Mouse (Mus musculus) thymus, postnatal 10 days (tissue): ENCODE measurements around the gene Tusc2.
"Not testable (repeated sequence)": the region's sequence is repeated elsewhere in the genome, so short reads cannot be mapped to it uniquely, and the experiment has no call there.

ENCODE experiments used
- DNase-seq, 2 experiments: peaks; one replicate each; pipeline ENCODE4 v3.0.0; 2021; ENCODE audit warnings: low spot score in 2 of 2

Gene Tusc2

DNA sequence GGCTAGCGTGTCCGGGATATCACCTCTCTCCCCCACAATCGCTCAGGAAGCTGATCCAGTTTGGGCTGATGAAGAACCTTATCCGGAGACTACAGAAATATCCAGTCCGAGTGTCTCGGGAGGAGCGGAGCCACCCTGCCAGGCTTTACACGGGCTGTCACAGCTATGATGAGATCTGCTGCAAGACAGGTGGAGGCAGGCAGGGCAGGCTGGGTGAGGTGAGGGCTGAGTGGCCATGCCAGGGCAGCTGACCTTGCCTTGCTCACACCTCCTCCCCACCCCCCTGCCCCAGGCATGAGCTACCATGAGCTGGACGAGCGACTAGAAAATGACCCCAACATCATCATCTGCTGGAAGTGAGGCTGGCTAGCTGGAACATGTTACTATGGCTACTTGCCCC, 17.9 kb upstream of the Tusc2 start:
- DNase-seq: no peak

- DNase-seq: peak in 1 of 2 experiments; percentile 81
These were observed 17.5 kb upstream of the Tusc2 start for GRCm38 (mm10) chr9:107545602-107546001.

- DNase-seq: peak; percentile 92 to 93
These were observed 16.0 kb upstream of the Tusc2 start, which contains the start of gene Zmynd10 for GRCm38 (mm10) chr9:107547026-107547425. Zmynd10 (plus strand) TSS chr9:107547298.

DNA sequence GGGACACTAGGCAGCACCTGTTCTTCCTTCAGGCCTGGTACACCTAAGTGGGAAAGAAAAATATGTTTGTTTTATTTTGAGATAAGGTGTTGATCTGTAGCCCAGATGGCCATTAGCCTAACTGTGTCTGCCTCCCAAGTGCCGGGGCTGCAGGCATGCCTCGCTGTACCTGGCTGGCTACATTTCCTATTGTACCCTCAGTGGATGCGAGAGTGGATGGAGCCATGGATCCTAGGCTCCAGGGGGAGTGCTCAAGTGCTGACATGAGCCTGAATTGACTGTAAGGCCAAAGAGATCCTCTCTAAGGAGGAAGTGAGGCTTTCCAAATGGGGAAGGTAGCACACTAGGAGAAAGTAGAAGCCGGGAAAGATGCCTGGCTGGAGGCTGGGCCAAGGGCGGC, 15.1 kb upstream of the Tusc2 start:
- DNase-seq: no peak

DNA sequence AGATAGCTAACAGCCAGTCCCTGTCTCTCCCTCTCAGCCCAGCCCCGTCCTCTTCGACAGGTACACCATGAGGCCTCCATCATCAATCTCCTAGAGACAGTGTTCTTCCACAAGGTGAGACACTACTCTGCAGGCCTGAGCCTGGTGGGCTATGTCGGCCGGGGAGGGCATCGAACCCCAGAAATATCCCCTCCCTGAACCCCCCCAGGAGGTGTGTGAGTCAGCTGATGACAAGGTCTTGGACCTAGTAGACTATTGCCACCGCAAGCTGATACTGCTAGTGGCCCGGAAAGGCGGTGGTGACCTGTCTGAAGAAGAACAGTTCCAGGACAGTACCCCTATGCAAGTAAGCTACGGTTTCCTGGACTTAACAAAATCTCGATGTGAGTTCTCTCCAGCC, 14.2 kb upstream of the Tusc2 start:
- no peak for DNase-seq

DNA sequence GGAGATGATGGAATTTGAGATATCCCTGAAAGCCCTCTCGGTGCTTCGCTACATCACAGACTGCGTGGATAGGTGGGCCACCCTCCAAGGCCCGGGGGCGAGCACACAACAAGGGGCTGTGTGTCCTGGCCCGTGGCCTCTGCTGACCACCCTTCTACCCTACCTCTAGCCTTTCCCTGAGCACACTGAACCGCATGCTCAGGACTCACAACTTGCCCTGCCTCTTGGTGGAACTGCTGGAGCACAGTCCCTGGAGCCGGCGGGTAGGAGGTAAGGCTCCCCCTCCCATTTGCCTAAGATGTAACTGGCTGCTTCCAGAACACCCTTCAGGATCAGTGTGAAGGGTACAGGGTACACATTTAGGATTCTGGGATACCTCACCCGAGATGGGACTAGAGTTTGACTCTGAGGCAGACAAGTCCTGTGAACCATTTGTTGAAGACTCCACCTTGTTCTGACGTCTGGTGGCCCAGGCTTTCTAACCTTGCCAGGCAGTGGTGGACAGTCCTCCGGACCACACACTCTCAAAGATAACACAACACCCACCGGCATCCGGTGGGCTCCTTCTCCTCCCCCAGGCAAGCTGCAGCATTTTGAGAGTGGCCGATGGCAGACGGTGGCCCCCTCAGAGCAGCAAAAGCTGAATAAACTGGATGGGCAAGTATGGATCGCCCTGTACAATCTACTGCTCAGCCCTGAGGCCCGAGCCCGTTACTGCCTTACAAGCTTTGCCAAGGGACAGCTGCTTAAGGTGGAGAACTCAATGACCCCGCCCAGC, 13.6 kb upstream of the Tusc2 start:
- no peak for DNase-seq

DNA sequence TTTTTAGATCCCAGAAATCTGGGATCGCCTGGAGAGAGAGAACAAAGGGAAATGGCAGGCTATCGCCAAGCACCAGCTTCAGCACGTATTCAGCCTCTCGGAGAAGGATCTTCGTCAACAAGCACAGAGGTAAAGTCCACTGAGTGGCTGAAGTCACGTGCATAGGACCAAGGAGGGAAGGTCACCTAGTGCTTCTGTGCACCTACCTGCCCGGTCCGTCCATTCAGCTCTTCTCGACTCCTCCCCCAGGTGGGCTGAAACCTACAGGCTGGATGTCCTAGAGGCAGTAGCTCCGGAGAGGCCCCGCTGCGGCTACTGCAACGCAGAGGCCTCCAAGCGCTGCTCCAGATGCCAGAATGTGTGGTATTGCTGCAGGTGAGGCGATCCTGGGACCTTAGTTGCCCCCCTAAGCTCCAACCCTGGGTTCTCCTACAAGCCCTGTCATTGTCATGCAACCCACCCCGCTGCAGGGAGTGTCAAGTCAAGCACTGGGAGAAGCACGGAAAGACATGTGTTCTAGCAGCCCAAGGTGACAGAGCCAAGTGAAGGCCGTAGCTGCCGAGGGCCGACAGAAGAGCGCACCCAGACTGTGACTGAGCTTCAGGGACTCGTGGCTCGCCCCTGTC, 12.5 kb upstream of the Tusc2 start:
- DNase-seq: no peak

GRCm38 (mm10) chr9:107551117-107551889, 11.8 kb upstream of the Tusc2 start, which contains the start of gene Rassf1:
Rassf1 (plus strand) TSS chr9:107551555.
- DNase-seq: peak; percentile 72 to 77

- no peak for DNase-seq
These were observed 11.1 kb upstream of the Tusc2 start for GRCm38 (mm10) chr9:107551890-107552355.

DNA sequence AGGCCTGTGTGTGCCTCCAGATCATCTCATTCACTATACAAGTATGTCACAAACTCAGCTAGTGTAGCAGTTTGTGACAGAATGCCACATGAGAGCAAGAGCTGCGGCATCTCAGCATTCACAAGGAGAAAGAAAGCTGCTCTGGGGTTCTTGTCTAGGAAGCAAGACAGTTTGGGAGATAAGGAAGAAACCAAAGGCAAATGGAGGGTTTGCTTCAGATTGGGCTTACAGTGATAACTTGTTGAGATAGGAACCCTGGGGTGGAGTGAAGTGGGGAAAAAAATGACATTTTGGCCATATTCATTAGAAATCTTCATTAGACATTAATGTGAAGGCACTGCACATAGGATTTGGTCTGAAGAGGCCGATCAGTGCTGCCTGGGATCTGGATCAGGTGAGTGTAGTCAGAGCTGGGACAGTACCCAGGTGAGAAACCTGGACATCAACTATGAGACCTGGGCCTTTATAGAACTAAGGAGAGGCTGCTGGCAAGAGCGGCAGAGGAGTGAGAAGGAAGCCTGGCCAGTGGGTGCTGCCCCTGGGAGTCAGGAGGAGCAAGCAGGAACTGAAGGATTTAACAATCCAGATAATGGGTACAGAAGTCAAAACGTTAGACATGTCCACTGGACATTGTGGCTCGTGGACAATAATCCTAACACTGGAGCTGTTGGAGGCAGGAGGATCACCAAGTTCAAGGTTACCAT, 10.2 kb upstream of the Tusc2 start:
- no peak for DNase-seq

DNA sequence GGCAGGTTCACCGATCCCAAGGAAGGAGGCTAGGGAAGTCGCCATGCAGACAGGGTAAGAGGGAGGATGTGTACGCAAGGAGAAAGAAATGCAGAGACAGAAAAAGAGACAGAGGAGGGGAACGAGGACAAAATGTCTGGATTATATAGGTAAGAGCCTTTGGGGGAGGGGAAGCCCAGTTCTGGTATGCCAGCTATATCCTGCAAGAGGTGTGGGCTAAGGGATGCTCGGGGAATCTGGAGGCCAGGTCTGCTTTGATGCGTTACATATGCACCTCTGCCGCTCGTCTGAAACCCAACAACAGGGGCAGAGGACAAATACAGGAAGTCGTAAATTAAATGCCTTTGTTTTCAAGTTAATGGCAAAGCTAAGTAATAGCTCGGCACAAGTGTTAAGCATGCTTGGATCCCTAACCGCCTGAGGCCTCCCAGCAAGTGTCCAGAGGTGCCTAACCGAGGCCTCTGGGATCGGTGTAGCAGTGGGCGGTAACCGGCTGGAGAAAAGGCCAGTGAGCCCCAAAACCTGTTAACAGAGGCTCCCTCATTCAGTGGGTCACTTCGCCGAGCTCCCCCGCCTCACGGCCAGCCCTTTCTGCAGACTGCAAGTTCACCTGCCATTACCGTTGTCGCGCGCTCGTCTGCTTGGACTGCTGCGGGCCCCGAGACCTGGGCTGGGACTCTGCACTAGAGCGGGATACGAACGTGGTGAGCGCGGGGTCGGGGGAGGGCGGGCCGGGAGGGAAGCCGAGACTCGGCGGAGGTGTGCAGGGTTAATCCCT, 9.3 kb upstream of the Tusc2 start:
- DNase-seq: peak; percentile 54 to 67

- peak; percentile 94 to 96 for DNase-seq
These were observed 8.7 kb upstream of the Tusc2 start for GRCm38 (mm10) chr9:107554319-107554825.

DNA sequence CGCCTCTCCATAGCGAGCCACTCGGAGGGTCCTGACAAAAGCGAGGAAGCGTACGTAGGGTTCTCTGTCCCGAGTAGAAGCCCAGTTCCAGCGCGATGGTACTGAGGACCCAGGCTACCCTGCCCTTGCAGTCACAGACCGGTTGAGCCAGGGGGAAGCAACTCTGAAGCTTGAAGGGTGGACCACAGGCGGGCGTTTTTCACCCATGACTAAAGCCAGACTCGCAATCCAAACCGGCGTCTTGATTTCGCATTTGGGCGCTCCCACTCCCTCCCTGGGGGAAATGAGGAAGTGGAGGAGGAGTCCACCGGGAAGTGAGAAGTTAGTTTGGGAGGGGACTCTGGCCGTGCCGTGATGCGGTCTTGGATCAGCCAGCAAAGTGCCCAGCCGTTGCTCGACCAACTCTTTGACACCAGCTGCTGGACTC, 8.0 kb upstream of the Tusc2 start:
- DNase-seq: peak in 1 of 2 experiments; percentile 49

- DNase-seq: no peak
These were observed 7.4 kb upstream of the Tusc2 start for GRCm38 (mm10) chr9:107555701-107556100.

DNA sequence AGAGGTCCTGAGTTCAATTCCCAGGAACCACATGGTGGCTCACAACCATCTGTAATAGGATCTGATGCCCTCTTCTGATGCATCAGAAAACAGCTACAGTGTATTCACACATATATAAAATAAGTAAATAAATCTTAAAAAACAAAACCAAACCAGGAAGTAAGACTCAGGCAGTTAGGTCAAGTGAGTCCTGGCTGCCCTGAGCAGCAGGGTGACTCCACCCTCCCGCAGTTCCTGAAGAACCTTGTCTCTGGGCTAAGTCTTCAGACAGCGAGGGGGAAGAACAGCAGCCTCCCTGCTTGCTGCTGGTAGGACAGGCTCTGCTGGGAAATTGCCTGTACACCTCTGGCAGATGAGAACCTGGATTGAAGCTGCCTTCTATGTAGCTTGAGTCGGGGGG, 6.7 kb upstream of the Tusc2 start:
- no peak for DNase-seq

DNA sequence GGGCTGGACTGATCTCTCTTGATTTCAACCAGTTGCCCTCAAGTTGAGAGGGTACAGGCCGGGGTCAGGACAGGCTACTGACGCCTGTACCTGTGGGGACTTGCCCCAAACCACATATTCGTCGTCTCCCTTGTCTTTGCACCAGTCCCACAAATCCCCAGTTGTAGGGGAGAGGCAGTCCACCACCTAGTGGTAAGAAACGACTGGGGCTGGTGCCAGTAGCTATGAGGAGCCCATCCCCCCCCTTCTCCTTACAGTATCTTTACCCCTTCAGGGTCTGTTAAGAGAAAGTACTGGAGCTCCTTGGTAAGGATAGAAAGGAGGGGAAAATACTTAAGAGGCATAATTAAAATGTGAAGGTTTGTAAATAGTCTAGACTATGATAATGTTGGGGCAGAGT, 2.5 kb downstream of the Tusc2 start:
- DNase-seq: not testable (repeated sequence)

GRCm38 (mm10) chr9:107566041-107566709, 3.1 kb downstream of the Tusc2 start:
- DNase-seq: peak; percentile 56 to 81

- no peak for DNase-seq
These were observed 3.8 kb downstream of the Tusc2 start for GRCm38 (mm10) chr9:107566855-107567254.

- no peak for DNase-seq
These were observed 4.8 kb downstream of the Tusc2 start, which contains the start of gene Hyal2 for GRCm38 (mm10) chr9:107567702-107568319. Hyal2 (plus strand) TSS chr9:107567945.
